Mouse (Mus musculus): ENCODE measurements at regions not wholly inside any gene's neighbourhood (a gene's known extent, or its start where the extent isn't known, plus 50 kb on each side); places are given as distances from the start of the nearest gene placed in this dataset.

DNA sequence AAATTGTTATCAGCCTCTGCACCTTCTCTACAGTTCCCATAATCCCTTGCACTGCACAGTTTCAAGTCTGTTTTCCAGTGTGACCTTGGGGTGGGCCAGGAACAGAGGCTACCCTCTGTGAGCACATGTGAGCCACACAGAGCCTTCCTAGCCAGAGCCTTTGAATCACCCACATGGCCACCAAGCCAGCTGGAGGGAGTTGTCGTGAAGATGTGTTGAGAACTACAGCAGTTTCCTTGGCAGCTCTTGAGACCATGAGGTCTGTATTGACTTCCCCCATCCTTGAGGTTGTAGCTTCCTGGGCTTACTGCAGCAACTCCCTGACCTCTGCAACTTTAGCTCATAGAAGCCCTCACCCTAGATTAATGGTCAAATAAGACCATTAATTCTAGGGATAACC, 318.1 kb downstream of the Wdr11 start:
- Histone ChIP-seq H3K4me1 (no peaks in the 10 kb centered on the region), H3K4me3 (no peak overlapping the region), H3K27me3 (ENCODE audit: low read depth, poor library complexity, severe bottlenecking) (peaks cover under 1% of the 10 kb centered on the region; the same call in 1 of the 2 replicates), H3K9me3 (replicated peaks) (no peaks in the 10 kb centered on the region), H3K27ac (no peak overlapping the region), H3K36me3 (no peaks in the 10 kb centered on the region)
- DNase-seq (ENCODE audit: low spot score) = no peak
- 81% methylated on average over 1 of the region's 1 CpGs for WGBS

DNA sequence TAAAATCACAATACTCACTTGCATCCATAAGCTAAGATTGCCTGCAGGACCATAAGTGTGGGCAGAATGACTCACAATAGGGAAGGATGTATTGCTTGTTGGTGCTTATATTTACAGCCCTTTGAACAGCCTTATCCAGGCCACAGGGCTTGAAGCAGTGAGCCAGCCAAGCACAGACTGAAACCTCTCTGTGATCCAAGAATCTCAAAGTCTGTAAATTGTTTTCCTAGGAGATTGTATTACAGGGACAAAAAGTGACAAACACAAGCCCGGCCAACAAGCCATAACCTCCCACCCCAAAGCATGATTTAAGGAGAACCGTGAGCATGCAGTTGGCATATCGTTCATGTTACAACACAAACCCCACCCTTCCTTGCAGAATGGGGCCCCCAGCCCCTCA, 319.2 kb downstream of the Wdr11 start:
- no peak overlapping the region for H3K4me3 ChIP-seq
- no peaks in the 10 kb centered on the region for H3K9me3 ChIP-seq (replicated peaks)
- no peak overlapping the region for H3K27ac ChIP-seq
- 89% methylated on average over 3 of the region's 3 CpGs for WGBS
- no peaks in the 10 kb centered on the region for H3K36me3 ChIP-seq
- no peak for DNase-seq (ENCODE audit: low spot score)
- peaks cover 4% of the 10 kb centered on the region; the same call in 1 of the 2 replicates for H3K27me3 ChIP-seq (ENCODE audit: low read depth, poor library complexity, severe bottlenecking)
- peaks cover 7% of the 10 kb centered on the region; the same call in 1 of the 2 replicates for H3K4me1 ChIP-seq

DNA sequence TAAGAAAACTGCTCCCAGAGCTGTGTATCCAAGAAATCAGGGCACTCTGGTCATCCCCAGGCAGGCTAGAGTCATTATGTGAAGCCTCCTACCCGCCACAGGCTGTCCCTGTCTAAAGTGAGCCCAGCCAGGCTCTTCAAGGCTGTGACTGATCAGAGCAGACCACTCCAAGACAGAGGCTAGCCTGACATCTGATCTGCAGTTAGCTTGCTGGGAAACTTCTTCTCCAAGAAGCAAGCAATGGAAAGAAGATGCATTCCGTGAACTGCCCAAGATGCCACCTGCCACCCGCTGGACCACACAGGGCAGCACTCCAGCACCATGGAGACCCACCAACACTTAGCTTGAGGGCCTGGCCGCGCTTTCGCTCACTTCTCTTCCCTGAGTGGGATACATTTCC, 323.2 kb downstream of the Wdr11 start:
- Histone ChIP-seq H3K36me3 (no peaks in the 10 kb centered on the region), H3K4me3 (no peak overlapping the region), H3K27ac (no peak overlapping the region), H3K9me3 (replicated peaks) (no peaks in the 10 kb centered on the region), H3K27me3 (ENCODE audit: low read depth, poor library complexity, severe bottlenecking) (peaks cover 9% of the 10 kb centered on the region; the same call in 1 of the 2 replicates), H3K4me1 (peaks cover 22% of the 10 kb centered on the region)
- WGBS = 88% methylated on average over 6 of the region's 6 CpGs
- no peak for DNase-seq (ENCODE audit: low spot score)

DNA sequence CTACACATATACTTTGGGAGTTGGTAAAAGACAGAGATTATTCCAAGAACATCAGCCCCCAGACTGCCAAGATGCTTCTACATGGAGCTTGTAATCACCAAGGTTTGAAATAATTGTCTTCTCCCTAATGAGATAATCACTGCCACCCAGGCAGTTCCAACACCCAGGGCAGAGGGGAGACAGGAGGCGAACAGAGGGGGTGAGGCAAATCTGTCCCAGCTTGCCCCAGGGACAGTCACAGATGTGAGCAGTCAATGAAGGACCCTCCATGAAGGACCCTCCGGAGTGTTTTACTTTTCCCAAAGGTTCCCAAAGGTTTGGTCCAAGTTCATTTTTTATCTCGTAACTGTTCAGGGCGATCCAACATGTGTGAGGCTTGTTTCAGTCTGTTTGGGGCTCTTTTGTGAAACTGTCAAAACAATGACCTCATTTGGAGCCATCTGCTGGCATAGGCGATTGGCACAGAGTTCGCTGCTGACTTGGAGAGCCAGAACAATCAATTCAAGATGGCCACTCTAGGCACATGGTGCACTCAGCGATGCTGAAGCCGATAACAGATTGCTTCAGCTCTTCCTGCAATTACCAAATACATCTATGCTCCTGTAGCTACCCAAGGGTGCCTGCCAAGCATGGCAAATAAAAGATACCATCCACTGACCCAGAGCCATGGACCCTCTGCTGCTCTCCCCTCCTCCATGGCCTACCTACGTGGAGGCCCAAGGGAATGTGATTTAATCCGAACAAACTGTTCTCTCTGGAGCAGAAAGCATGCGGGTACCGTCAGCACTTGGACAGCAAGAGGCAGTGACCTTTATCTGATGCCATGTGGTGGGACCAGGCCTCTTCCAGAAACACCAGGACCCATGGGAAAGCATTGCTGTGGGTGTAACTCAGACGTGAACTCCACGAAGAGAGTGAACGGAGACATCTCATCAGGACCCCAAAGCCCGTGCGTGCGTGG, 326.9 kb downstream of the Wdr11 start:
- Histone ChIP-seq H3K4me1 (peaks cover 25% of the 10 kb centered on the region), H3K9me3 (replicated peaks) (no peaks in the 10 kb centered on the region), H3K27ac (no peak overlapping the region), H3K27me3 (ENCODE audit: low read depth, poor library complexity, severe bottlenecking) (peaks cover 9% of the 10 kb centered on the region; the same call in 1 of the 2 replicates), H3K4me3 (no peak overlapping the region), H3K36me3 (no peaks in the 10 kb centered on the region)
- DNase-seq (ENCODE audit: low spot score) = no peak
- 91% methylated on average over 18 of the region's 18 CpGs for WGBS

DNA sequence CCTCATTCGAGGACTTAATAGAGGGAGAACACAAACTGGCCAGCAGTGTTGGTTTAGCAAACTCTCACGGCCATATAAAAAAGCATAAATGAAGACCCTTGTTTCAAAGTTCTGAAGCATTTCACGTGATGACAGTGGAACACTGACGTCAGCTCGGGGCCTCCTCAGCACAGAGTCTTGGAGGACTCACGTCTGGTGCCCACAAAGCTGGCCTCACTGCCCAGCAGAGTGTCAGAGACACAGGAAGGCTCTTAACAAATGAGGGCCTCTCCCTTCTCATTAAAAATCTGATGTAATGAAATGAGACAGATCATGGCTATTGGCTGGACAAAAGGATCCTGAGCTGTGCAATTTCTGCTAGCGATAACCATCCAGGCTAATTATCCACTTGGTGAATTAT, 330.6 kb downstream of the Wdr11 start:
- peaks cover 12% of the 10 kb centered on the region; the same call in 1 of the 2 replicates for H3K4me1 ChIP-seq
- H3K4me3 ChIP-seq = no peak overlapping the region
- no peak overlapping the region for H3K27ac ChIP-seq
- H3K9me3 ChIP-seq (replicated peaks) = no peaks in the 10 kb centered on the region
- H3K27me3 ChIP-seq (ENCODE audit: low read depth, poor library complexity, severe bottlenecking) = 0 out of 2 replicates have a peak, but pooled peaks cover 5% of the 10 kb centered on the region
- no peak for DNase-seq (ENCODE audit: low spot score)
- WGBS = 85% methylated on average over 7 of the region's 7 CpGs
- no peaks in the 10 kb centered on the region for H3K36me3 ChIP-seq

DNA sequence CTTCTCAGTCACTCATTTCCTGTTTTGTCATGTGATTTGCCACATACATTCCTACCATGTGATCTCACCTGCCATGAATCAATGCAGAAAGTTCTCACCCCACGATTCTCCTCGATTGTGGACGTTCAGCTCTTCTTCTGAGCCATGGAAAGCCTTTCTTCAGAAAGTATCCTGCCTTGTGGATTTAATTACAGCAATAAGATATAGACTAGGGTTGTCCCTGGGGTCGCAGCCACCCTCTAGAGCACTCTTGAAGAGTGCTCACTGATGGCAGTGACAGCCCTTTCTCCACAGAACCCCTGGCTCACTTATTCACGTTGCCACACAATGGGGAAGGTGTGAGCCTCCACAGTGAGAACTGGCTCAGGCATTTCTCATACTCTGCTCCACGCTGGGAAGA, 345.1 kb downstream of the Wdr11 start:
- DNase-seq (ENCODE audit: low spot score) = no peak
- no peaks in the 10 kb centered on the region for H3K27me3 ChIP-seq (ENCODE audit: low read depth, poor library complexity, severe bottlenecking)
- WGBS = 76% methylated on average over 6 of the region's 6 CpGs
- H3K36me3 ChIP-seq = no peaks in the 10 kb centered on the region
- no peak overlapping the region for H3K4me3 ChIP-seq
- H3K9me3 ChIP-seq (replicated peaks) = no peaks in the 10 kb centered on the region
- peaks cover 3% of the 10 kb centered on the region; the same call in 1 of the 2 replicates for H3K4me1 ChIP-seq
- no peak overlapping the region for H3K27ac ChIP-seq

DNA sequence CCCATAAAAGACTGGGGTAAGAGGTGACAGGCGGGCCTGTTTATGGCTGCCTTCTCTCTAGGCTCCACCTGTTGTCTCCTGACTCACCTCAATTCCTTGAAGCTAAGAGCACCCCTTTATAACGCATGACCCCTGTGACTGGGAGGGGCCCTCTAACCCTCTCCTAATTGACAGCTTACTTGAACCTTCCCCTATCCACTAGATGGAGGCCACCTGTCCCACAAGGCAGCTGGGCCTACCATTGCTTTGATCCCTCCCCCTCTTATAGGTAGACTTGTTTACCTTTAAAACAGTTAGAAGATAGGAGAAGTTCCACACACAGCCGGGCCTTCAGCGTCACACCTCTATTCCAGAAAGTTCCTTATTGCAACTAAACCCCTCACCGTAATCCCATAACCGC, 346.1 kb downstream of the Wdr11 start:
- Histone ChIP-seq H3K4me1 (peaks cover 6% of the 10 kb centered on the region; the same call in 1 of the 2 replicates), H3K27me3 (ENCODE audit: low read depth, poor library complexity, severe bottlenecking) (no peaks in the 10 kb centered on the region), H3K9me3 (replicated peaks) (no peaks in the 10 kb centered on the region), H3K4me3 (no peak overlapping the region), H3K36me3 (no peaks in the 10 kb centered on the region), H3K27ac (no peak overlapping the region)
- 91% methylated on average over 6 of the region's 6 CpGs for WGBS
- DNase-seq (ENCODE audit: low spot score) = no peak

DNA sequence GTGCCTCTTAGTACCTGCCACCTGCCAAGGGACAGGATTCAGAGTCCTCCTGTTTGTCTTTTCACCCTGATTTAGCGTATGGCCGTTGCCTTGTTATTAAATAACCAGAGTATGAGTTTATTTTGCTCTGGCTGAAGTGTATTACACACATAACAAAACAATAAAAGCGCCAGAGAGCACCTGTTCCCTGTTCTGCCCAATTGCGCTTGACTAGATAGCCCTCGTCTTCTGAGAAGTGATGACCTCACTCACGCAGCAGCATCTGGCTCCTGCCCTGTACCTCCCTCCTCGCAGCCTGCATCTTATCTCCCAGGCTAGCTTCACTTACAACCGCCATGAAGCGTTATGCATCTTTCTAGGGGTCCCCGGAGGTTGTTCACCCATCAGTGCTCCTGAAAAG, 346.5 kb downstream of the Wdr11 start:
- Histone ChIP-seq H3K4me1 (peaks cover 6% of the 10 kb centered on the region; the same call in 1 of the 2 replicates), H3K36me3 (no peaks in the 10 kb centered on the region), H3K27me3 (ENCODE audit: low read depth, poor library complexity, severe bottlenecking) (no peaks in the 10 kb centered on the region), H3K27ac (no peak overlapping the region), H3K9me3 (replicated peaks) (no peaks in the 10 kb centered on the region), H3K4me3 (no peak overlapping the region)
- whole genome bisulfite sequencing = 82% methylated on average over 10 of the region's 10 CpGs
- no peak for DNase-seq (ENCODE audit: low spot score)

DNA sequence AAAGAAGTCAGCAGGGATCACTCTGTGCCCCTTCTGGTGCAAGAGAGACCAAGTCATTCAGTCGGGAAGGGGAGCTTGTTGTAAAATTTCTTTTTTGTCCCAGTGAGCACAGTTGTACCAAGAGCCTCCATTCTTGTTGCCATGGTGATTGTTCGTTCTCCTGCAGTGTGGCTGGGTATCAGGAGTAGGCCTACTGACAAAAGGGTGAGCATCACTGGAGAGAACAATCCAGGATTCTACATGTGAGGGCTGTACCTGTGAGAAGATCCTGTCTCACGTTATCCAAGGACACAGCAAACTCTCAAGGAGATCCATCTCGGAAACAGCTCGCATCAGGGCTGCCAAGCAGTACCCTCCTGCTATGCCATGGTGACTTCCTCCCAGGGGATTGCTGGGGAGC, 347.6 kb downstream of the Wdr11 start:
- Histone ChIP-seq H3K4me1 (peaks cover 6% of the 10 kb centered on the region; the same call in 1 of the 2 replicates), H3K4me3 (no peak overlapping the region), H3K27me3 (ENCODE audit: low read depth, poor library complexity, severe bottlenecking) (no peaks in the 10 kb centered on the region), H3K9me3 (replicated peaks) (no peaks in the 10 kb centered on the region), H3K27ac (no peak overlapping the region), H3K36me3 (no peaks in the 10 kb centered on the region)
- no peak for DNase-seq (ENCODE audit: low spot score)
- WGBS = 90% methylated on average over 5 of the region's 5 CpGs

DNA sequence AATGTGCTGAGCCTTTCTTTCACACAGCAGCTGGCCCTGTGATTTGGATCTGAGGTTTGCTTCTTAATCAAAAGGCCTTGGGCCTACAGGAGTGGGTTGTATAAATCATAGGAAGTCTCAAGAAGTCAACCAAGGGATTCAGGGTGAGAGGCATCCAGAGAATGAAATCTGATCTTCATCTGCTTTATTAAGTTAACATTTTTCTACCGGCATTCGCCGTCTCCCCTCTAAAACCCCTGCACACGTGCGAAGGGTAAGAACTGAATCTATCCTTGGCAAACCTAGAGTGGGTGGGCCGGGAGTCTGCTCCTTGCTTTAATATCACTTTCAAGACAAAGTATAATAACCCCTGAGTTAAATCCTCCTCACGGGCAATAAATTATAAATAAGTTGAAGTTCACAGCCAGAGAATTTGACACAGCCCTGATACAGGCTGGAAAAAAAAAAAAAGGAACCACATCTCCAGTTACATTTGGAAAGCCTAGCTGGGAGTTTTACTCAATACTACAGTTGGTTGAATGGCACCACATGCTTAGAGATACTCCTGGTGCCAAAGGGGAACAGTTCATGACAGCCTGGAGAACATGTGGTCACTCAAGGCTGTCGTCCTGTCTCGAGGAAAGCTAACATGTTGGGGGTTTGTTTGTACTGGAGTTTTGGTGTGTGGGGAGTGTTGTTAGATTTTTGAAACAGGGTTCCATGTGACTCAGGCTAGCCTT, 349.8 kb downstream of the Wdr11 start:
- no peaks in the 10 kb centered on the region for H3K36me3 ChIP-seq
- no peaks in the 10 kb centered on the region for H3K9me3 ChIP-seq (replicated peaks)
- 0 out of 2 replicates have a peak overlapping the region, but pooled peaks have one; percentile 19 for H3K27ac ChIP-seq
- H3K27me3 ChIP-seq (ENCODE audit: low read depth, poor library complexity, severe bottlenecking) = no peaks in the 10 kb centered on the region
- 67% methylated on average over 9 of the region's 9 CpGs for WGBS
- no peak for DNase-seq (ENCODE audit: low spot score)
- H3K4me3 ChIP-seq = no peak overlapping the region
- peaks cover 6% of the 10 kb centered on the region; the same call in 1 of the 2 replicates for H3K4me1 ChIP-seq

DNA sequence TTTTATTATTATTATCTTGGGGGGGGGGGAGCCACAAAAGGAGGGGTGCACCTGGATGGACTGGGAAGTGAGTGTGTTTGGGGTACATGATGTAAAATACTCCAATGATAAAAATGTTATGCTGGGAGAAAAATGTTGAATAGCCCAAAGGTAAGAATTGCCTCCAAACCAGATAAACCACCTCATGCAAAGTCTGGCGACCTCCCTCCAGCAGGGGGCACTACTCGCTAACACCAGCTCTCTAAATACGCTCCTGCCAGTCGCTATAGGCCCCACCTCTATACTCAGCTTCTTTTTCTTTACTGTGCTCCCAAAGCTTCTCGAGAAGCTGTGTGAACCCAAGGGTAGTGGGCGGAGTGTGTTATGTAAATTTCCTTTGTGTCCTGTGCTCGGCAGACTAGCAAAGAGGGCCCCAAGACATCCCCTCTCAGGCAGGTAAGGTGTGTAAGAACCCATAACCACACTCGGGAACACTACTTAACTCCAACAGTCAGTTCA, 357.0 kb downstream of the Wdr11 start:
- Histone ChIP-seq H3K27me3 (ENCODE audit: low read depth, poor library complexity, severe bottlenecking) (no peaks in the 10 kb centered on the region), H3K4me3 (no peak overlapping the region), H3K9me3 (replicated peaks) (no peaks in the 10 kb centered on the region), H3K36me3 (no peaks in the 10 kb centered on the region), H3K4me1 (no peaks in the 10 kb centered on the region), H3K27ac (no peak overlapping the region)
- 79% methylated on average over 8 of the region's 8 CpGs for WGBS
- no peak for DNase-seq (ENCODE audit: low spot score)

DNA sequence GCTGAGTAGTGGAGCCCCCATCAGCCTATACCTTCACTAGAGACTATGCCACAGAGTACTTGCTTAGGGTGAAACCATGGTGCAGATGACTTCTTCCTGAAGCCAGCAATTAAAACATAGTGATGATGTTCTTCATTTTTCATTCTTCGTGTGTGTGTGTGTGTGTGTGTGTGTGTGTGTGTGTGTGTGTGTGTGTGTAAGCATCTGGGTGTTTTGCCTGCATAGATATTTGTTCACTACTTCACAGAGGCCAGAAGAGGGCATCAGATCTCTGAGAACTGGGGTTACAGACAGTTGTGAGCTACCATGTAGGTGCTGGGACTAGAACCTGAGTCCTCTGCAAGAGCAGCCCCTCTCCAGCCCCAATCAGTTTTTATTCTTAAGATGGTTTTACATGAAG, 358.8 kb downstream of the Wdr11 start:
- Histone ChIP-seq H3K27me3 (ENCODE audit: low read depth, poor library complexity, severe bottlenecking) (no peaks in the 10 kb centered on the region), H3K4me3 (no peak overlapping the region), H3K4me1 (no peaks in the 10 kb centered on the region), H3K9me3 (replicated peaks) (no peaks in the 10 kb centered on the region), H3K27ac (no peak overlapping the region), H3K36me3 (no peaks in the 10 kb centered on the region)
- WGBS = 100% methylated on average over 1 of the region's 1 CpGs
- no peak for DNase-seq (ENCODE audit: low spot score)

DNA sequence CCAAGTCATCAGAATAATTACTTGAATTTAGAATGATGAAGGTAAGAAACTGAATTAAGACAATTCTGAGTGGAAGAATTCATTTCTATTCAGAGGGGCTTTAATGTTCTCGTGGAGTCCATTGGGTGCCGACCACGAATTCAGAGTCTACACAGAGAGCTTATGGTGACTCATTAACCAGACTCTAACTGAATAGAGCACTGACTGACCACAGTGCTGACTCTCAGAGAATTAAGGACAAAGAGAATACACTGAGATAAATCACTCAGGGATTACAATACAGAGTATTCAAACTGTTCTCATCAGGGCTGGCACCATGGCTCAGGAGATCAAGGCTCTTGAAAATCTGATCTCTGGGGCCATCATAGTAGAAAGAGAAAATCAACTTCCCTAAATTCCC, 366.7 kb downstream of the Wdr11 start:
- WGBS = 92% methylated on average over 3 of the region's 3 CpGs
- peaks cover 24% of the 10 kb centered on the region for H3K4me1 ChIP-seq

More for the DNA sequence above, 366.7 kb downstream of the Wdr11 start:
- Histone ChIP-seq H3K27me3 (ENCODE audit: low read depth, poor library complexity, severe bottlenecking) (no peaks in the 10 kb centered on the region), H3K4me3 (no peak overlapping the region), H3K36me3 (no peaks in the 10 kb centered on the region), H3K9me3 (replicated peaks) (no peaks in the 10 kb centered on the region), H3K27ac (no peak overlapping the region)
- DNase-seq (ENCODE audit: low spot score) = no peak
